Mouse (Mus musculus) heart, embryonic 14.5 days (tissue): ENCODE measurements around the gene Dnajc6. TPM values are rescaled to one million over a fixed set of nuclear protein-coding genes. Genes with fewer than 3 reads are reported as not detected.

Experiments
- ATAC-seq: fragments of 200-750 bp; cut with Nextera tagmentation; 2 replicates; pipeline ENCODE4 v1.8.0; 2017; ENCODE audit warnings: low read depth, moderate TSS enrichment; ENCODE audit not compliant: insufficient number of reproducible peaks, insufficient read depth, low FRiP score
- H3K27ac ChIP-seq, 2 experiments: fragments of 200-500 bp in 1 of 2; fragments of 300-500 bp in 1 of 2; sonication (generic) in 1 of 2; replicated peaks in 1 of 2; 2 replicates each; pipeline ENCODE4 v1.5.1; 2012 to 2014; ENCODE audit warnings: low read depth in 2 of 2, low read length in 2 of 2, control low read depth in 1 of 2, mild to moderate bottlenecking in 1 of 2, mixed read lengths in 1 of 2; ENCODE audit not compliant: control insufficient read depth in 1 of 2, insufficient read depth in 1 of 2
- H3K27me3 ChIP-seq: fragments of 300-500 bp; sonication (generic); 2 replicates; pipeline ENCODE4 v1.6.1; 2014; ENCODE audit warnings: mild to moderate bottlenecking, low read length, control low read depth; ENCODE audit not compliant: control insufficient read depth, insufficient read depth
- H3K36me3 ChIP-seq: fragments of 300-500 bp; sonication (generic); 2 replicates; pipeline ENCODE4 v1.6.1; 2014; ENCODE audit warnings: mild to moderate bottlenecking, control low read depth, low read length, mixed read lengths; ENCODE audit not compliant: control insufficient read depth, insufficient read depth
- H3K4me1 ChIP-seq, 2 experiments: fragments of 200-500 bp in 1 of 2; fragments of 300-500 bp in 1 of 2; sonication (generic) in 1 of 2; 2 replicates each; pipeline ENCODE4 v1.6.1; 2012 to 2014; ENCODE audit warnings: low read length in 2 of 2, control low read depth in 1 of 2, mixed read lengths in 1 of 2; ENCODE audit not compliant: control insufficient read depth in 2 of 2, insufficient read depth in 2 of 2
- H3K4me2 ChIP-seq: fragments of 300-500 bp; sonication (generic); 2 replicates; pipeline ENCODE4 v1.6.1; 2014; ENCODE audit warnings: mild to moderate bottlenecking, low read length
- H3K4me3 ChIP-seq, 2 experiments: fragments of 200-500 bp in 1 of 2; fragments of 300-500 bp in 1 of 2; sonication (generic) in 1 of 2; 2 replicates each; pipeline ENCODE4 v1.5.1; 2012 to 2014; ENCODE audit warnings: low read length in 2 of 2, mild to moderate bottlenecking in 2 of 2, control low read depth in 1 of 2, low read depth in 1 of 2, moderate library complexity in 1 of 2; ENCODE audit not compliant: control insufficient read depth in 1 of 2, insufficient read depth in 1 of 2
- H3K9ac ChIP-seq: fragments of 300-500 bp; sonication (generic); 2 replicates; pipeline ENCODE4 v1.6.1; 2014; ENCODE audit warnings: mild to moderate bottlenecking, low read length
- H3K9me3 ChIP-seq: fragments of 300-500 bp; sonication (generic); 2 replicates; pipeline ENCODE4 v1.6.1; 2016; ENCODE audit warnings: low read length, control low read depth; ENCODE audit not compliant: control insufficient read depth
- WGBS: fragments of 180-500 bp; shearing (Covaris S2); extraction: QIAGEN DNeasy Blood & Tissue Kit; methylation state at CpG from one replicate; pipeline ENCODE4 v1.1.7; 2014; 5-methylcytosine and 5-hydroxymethylcytosine counted together
- polyA plus RNA-seq: library from polyadenylated mRNA; unstranded; fragments of >200 nt; fragmentation: Nextera tagmentation; extraction: Ambion mirVana; gene quantifications from 2 replicates; pipeline ENCODE4 v1.2.1, GENCODE M21; 2014

Gene Dnajc6
- polyA plus RNA-seq, 1 experiment from 2014 or later: 0.70 TPM

DNA sequence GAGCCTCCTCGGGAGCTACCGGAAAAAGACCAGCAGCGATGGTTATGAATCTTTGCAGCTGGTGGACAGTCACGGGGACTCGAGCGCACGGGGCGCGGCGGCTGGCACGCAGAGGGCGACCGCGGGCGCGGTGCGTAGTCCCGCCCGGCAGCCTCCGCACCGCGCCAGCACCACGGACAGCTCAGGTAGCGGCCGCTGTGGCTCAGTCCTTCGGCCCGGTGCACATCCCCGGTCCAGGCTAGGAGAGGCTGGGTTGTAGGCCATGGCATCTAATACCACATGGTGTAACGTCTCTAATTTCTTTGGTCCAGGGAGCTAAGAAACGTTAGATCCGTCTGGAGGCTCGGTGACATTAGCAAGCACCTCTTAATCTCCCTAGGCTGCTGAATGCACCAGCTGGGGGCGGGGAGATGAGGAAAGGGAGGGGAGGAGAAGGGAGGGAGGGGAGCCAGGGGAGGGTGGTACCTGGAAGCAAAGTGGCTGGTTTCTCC lies 54.3 kb downstream of the Dnajc6 start:
- peak overlapping the region; percentile 28 to 33 for H3K4me3 ChIP-seq
- ATAC-seq: peak; percentile 50; the same call in 1 of the 2 replicates
- no peaks in the 10 kb centered on the region for H3K36me3 ChIP-seq
- under 1% methylated on average over 33 of the region's 33 CpGs for WGBS
- no peak overlapping the region for H3K27ac ChIP-seq
- H3K4me2 ChIP-seq: peak overlapping the region; percentile 66
- H3K27me3 ChIP-seq: peaks cover 32% of the 10 kb centered on the region
- H3K9me3 ChIP-seq: no peaks in the 10 kb centered on the region
- H3K9ac ChIP-seq: no peak overlapping the region
- H3K4me1 ChIP-seq: peaks cover 3 to 9% of the 10 kb centered on the region in 2 experiments

DNA sequence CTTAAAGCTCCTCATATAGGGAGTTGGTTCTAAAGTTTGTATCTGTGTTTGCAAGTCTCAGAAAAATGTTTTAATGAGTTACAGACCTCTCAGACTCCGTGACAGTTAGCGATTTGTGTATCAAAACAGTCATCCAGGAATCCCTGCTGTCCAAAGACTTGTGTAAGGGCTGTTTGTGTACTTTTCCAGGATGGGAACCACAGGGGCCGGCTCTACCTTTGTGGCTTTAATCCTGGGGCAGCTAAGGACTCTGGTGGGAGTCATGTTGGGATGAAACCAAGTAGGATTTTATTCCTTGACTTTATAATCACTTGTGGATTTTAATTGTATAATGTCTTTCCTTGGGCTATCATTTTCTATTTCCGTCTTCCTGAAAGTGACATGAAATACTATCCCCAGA lies 55.0 kb downstream of the Dnajc6 start:
- peaks cover 3 to 9% of the 10 kb centered on the region in 2 experiments for H3K4me1 ChIP-seq
- no peak overlapping the region for H3K4me3 ChIP-seq
- ATAC-seq: no peak
- no peak overlapping the region for H3K9ac ChIP-seq
- no peaks in the 10 kb centered on the region for H3K36me3 ChIP-seq
- H3K27ac ChIP-seq: no peak overlapping the region
- H3K9me3 ChIP-seq: no peaks in the 10 kb centered on the region
- H3K4me2 ChIP-seq: no peak overlapping the region
- WGBS: 21% methylated on average over 4 of the region's 4 CpGs
- H3K27me3 ChIP-seq: peaks cover 32% of the 10 kb centered on the region

DNA sequence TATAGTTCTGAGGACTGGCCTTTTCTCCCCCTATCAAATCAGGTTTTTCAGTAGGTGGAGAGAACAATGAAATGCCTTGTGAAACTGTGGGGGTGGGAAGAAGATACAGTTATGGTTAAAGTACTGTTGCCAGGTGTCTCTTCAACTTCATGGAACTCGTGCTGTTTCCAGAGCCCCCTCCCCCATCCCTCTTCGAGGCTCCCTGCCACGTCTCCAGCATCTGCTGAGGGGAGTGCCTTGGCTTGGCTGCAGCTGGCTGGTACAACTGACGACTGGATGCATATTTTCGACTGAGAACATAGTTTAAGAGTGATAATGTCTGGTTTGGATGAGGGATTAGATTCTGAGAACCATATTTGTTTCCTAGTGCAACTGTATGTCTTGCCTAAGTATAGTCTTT lies 55.9 kb downstream of the Dnajc6 start:
- Histone ChIP-seq H3K4me3 (no peak overlapping the region), H3K4me1 (peaks cover 3 to 9% of the 10 kb centered on the region in 2 experiments), H3K27ac (no peak overlapping the region), H3K36me3 (no peaks in the 10 kb centered on the region), H3K27me3 (peaks cover 32% of the 10 kb centered on the region), H3K4me2 (no peak overlapping the region), H3K9me3 (no peaks in the 10 kb centered on the region), H3K9ac (no peak overlapping the region)
- WGBS: 20% methylated on average over 5 of the region's 5 CpGs
- ATAC-seq: no peak

DNA sequence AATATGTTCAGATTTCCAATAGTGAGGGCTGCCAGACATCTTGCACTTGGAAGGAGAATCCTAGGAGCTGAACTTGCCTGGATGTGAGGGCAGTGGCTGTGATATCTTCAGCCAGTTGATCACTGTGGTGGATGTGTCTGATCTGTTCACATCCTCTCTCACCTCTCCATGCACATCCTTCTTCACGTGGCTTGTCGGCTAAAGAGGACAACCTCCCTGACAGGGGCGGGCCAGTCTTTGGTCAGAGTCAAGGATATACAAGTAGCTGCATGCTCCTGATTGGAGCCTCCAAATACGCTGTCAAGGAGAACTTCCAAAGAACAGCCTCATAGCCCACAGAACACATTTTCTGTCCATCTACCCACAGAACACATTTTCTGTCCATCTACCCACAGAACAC lies 58.6 kb downstream of the Dnajc6 start:
- H3K4me3 ChIP-seq: no peak overlapping the region
- WGBS: 66% methylated on average over 4 of the region's 4 CpGs
- peaks cover 20% of the 10 kb centered on the region for H3K27me3 ChIP-seq
- H3K27ac ChIP-seq: no peak overlapping the region
- no peaks in the 10 kb centered on the region for H3K36me3 ChIP-seq
- no peaks in the 10 kb centered on the region for H3K9me3 ChIP-seq
- ATAC-seq: no peak
- H3K4me1 ChIP-seq: peaks cover 3 to 6% of the 10 kb centered on the region in 2 experiments
- H3K9ac ChIP-seq: no peak overlapping the region
- H3K4me2 ChIP-seq: no peak overlapping the region

DNA sequence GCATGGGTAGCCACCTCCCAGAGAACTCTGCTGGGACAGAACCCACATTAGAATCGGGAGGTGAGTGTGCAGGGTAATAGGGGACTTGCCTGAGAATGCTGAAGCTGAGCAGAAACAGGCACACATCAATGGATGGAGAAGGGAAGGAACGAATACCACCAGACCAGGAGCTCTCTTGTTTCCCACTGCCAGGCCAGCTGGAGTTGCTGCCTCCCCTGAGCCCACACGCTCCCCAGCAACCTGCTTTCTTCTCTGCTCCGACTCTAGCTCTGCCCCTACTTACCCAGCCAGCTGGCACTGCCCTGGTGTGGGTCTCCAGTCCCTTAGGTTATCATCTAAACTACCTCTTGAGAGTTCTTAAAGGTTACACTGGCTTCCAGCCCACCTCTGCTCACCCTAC lies 63.7 kb downstream of the Dnajc6 start:
- H3K27ac ChIP-seq: no peak overlapping the region
- H3K36me3 ChIP-seq: no peaks in the 10 kb centered on the region
- no peak overlapping the region for H3K4me3 ChIP-seq
- WGBS: 62% methylated on average over 4 of the region's 4 CpGs
- no peak overlapping the region for H3K4me2 ChIP-seq
- H3K9ac ChIP-seq: no peak overlapping the region
- H3K9me3 ChIP-seq: no peaks in the 10 kb centered on the region
- no peaks in the 10 kb centered on the region for H3K4me1 ChIP-seq
- ATAC-seq: no peak
- no peaks in the 10 kb centered on the region for H3K27me3 ChIP-seq

DNA sequence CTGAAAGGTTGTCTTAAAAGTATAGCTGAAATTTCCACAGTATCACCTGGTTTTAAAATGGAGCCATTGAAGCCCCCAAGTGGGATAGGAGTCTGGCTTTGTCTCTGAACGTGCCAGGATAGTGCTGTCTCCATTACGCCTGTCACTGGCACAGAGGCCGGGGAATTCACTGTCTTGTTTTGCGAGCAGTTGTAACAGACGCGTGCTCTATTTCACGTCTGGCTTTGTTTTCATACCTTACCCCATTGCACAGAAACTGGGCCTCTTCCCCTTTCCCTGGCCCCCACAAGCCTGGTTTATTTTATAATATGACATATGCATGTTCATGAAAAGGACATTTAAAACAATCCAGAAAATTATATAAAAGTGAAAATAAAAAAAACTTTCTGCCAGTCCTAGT lies 66.4 kb downstream of the Dnajc6 start:
- H3K9me3 ChIP-seq: no peaks in the 10 kb centered on the region
- H3K36me3 ChIP-seq: no peaks in the 10 kb centered on the region
- no peak for ATAC-seq
- 80% methylated on average over 7 of the region's 7 CpGs for WGBS
- no peaks in the 10 kb centered on the region for H3K4me1 ChIP-seq
- H3K9ac ChIP-seq: no peak overlapping the region
- no peaks in the 10 kb centered on the region for H3K27me3 ChIP-seq
- H3K27ac ChIP-seq: no peak overlapping the region
- H3K4me3 ChIP-seq: no peak overlapping the region
- no peak overlapping the region for H3K4me2 ChIP-seq

DNA sequence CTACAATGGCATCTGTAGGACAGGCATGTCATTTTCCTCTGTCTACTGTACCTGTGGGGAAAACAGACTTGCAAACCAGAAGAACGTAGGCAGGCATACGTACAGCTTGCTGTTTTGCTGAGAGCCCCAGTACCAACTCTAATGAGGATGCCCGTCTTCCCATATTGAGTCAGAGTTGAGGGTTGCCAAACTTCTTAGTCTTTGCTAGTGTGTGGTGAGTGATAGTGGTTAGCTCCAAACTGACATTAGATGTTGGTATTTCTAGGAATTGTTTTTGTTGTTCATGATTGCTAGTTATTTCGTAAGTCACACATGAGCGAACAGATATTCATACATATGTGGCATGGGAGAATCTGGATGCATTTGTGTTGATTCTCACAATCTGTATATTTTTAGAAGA lies 67.2 kb downstream of the Dnajc6 start:
- Histone ChIP-seq H3K4me2 (no peak overlapping the region), H3K4me3 (no peak overlapping the region), H3K27me3 (no peaks in the 10 kb centered on the region), H3K9me3 (no peaks in the 10 kb centered on the region), H3K4me1 (no peaks in the 10 kb centered on the region), H3K27ac (no peak overlapping the region), H3K9ac (no peak overlapping the region), H3K36me3 (no peaks in the 10 kb centered on the region)
- 84% methylated on average over 5 of the region's 5 CpGs for WGBS
- ATAC-seq: no peak

DNA sequence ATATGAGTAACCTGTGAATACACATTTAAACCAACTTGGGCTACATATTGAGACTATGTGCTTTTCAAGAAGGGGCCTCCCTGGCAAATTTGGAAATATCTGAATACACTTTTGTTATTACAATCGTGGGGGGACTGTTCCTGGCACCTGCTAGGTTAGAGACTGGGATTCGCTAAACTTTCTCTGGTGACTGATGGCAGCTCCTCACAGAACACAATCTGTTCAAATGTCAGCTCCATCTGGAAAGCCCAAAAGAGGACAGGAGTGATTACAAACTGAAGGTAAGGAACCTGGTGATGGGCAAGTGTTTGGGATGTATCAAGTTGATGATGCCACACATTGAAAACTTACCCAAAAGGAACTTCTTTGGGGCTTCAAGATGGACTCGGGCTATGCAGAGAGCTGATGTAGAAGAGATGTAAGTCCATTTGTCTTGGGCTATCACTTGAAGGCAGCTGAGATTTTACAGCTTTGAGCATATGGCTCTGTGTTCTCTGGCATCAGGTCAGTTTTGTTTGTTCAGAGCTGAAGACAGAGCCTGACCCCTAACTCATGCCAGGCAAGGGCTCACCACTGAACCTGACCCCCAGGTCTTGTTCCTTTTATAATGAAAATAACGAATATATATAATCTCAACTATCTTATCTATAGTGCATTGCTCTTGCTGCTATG lies 68.4 kb downstream of the Dnajc6 start:
- Histone ChIP-seq H3K27me3 (no peaks in the 10 kb centered on the region), H3K4me2 (no peak overlapping the region), H3K9ac (no peak overlapping the region), H3K9me3 (no peaks in the 10 kb centered on the region), H3K4me1 (no peaks in the 10 kb centered on the region), H3K27ac (no peak overlapping the region), H3K4me3 (no peak overlapping the region), H3K36me3 (no peaks in the 10 kb centered on the region)
- 76% methylated on average over 4 of the region's 4 CpGs for whole genome bisulfite sequencing
- no peak for ATAC-seq
